Mouse (Mus musculus): Measurements from ENCODE around the gene Rcc1l.

GRCm38 (mm10) chr5:134123846-134124245 lies 52.7 kb downstream of the Rcc1l start:
- TF ChIP-seq CTCF (IDR thresholded peaks at IDR 0.05; ENCODE audit: borderline replicate concordance, control insufficient read depth, extremely low read depth, insufficient read depth, low read length, poor library complexity): no peak
- no peak for TF ChIP-seq POLR2A (IDR thresholded peaks at IDR 0.05; ENCODE audit: control insufficient read depth, extremely low read depth, insufficient read depth, low read length, poor library complexity)

All from thymus, adult 2 months (tissue).